In the genomic region with DNA sequence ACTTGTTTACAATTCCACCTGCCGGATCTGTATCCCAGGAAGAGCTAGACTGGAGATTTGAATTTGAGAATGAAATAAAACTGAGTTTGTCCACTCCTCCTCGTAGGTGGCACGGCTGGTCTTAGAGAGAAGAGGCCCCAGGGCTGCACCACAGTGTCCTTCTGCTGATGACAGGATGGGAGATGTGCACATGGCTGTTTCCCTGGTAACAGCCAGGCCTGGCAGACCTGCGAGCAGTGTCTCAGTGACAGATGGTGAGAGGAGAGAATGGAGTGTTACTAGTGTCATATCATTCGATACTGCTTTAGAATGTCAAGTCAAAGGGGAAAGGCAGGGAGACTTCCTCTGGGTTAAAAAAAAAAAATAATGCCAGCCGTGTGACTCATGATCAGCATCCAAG, we compare ENCODE assay signal across 12 mouse cellular contexts. TPM values are rescaled to one million over a fixed set of nuclear protein-coding genes. Genes with fewer than 3 reads are reported as not detected.
DNase-seq lines count a peak whose midpoint lies in the region; ATAC-seq and TF ChIP-seq lines count a peak whose summit lies in the region.
"Had no signal": no experiment of that assay in that cellular context is flagged by ENCODE, and none has a peak within 500 bp of the region (broad histone marks: within the 10 kb centered on the region; RNA-seq: fewer than 3 reads in every experiment).

No protein-coding gene starts in this region.

- no peak for ATAC-seq in midbrain, embryonic 14.5 days (ENCODE audit: low FRiP score, low TSS enrichment)
- peak; percentile 85 for ATAC-seq in hindbrain, embryonic 12.5 days (ENCODE audit: low FRiP score)
- ATAC-seq in midbrain, postnatal 0 days (ENCODE audit: low FRiP score), result peak; percentile 80
- ATAC-seq: intestine, postnatal 0 days had no signal

- H3K4me2 ChIP-seq in midbrain, embryonic 14.5 days (ENCODE audit: low read length), result no peak overlapping the region
- H3K4me2 ChIP-seq in hindbrain, embryonic 12.5 days (replicated peaks), result no peak overlapping the region
- no peak overlapping the region for H3K4me2 ChIP-seq in midbrain, postnatal 0 days (ENCODE audit: low read depth, low read length, poor library complexity, severe bottlenecking)
- H3K4me2 ChIP-seq: liver, embryonic 15.5 days had no signal

- peaks cover 10% of the 10 kb centered on the region; the same call in 1 of the 2 replicates for H3K4me1 ChIP-seq in midbrain, embryonic 14.5 days (ENCODE audit: control insufficient read depth, insufficient read depth, low read length)
- no peaks in the 10 kb centered on the region for H3K4me1 ChIP-seq in midbrain, embryonic 10.5 days
- H3K4me1 ChIP-seq in hindbrain, embryonic 12.5 days, result peaks cover 4% of the 10 kb centered on the region
- no peaks in the 10 kb centered on the region for H3K4me1 ChIP-seq in midbrain, postnatal 0 days (ENCODE audit: insufficient read depth, low read length)
- no peaks in the 10 kb centered on the region for H3K4me1 ChIP-seq in limb, embryonic 10.5 days
- H3K4me1 ChIP-seq: liver, embryonic 15.5 days; megakaryocyte, embryonic 14.5 days had no signal

- WGBS in midbrain, embryonic 14.5 days, result 56% methylated on average over 6 of the region's 6 CpGs
- WGBS in midbrain, embryonic 10.5 days, result 88% methylated on average over 6 of the region's 6 CpGs
- WGBS in hindbrain, embryonic 12.5 days, result 47% methylated on average over 6 of the region's 6 CpGs
- WGBS in midbrain, postnatal 0 days, result 42% methylated on average over 6 of the region's 6 CpGs
- 87% methylated on average over 6 of the region's 6 CpGs for whole genome bisulfite sequencing in limb, embryonic 10.5 days

- 0 out of 2 replicates have a peak overlapping the region, but pooled peaks have one; percentile 41 for H3K27ac ChIP-seq in midbrain, embryonic 14.5 days (replicated peaks; ENCODE audit: low read depth, low read length)
- H3K27ac ChIP-seq in midbrain, embryonic 10.5 days (replicated peaks), result no peak overlapping the region
- peak overlapping the region; percentile 48; the same call in 1 of the 2 replicates for H3K27ac ChIP-seq in hindbrain, embryonic 12.5 days
- H3K27ac ChIP-seq in midbrain, postnatal 0 days (ENCODE audit: low read depth, low read length), result peak overlapping the region; percentile 55; the same call in 1 of the 2 replicates
- no peak overlapping the region for H3K27ac ChIP-seq in limb, embryonic 10.5 days
- H3K27ac ChIP-seq: heart, embryonic 10.5 days; liver, embryonic 15.5 days had no signal

- no peak overlapping the region for H3K9ac ChIP-seq in midbrain, embryonic 14.5 days (replicated peaks; ENCODE audit: low read length)
- H3K9ac ChIP-seq in hindbrain, embryonic 12.5 days, result no peak overlapping the region
- H3K9ac ChIP-seq in midbrain, postnatal 0 days (replicated peaks; ENCODE audit: low read length, poor library complexity, severe bottlenecking), result no peak overlapping the region
- H3K9ac ChIP-seq: liver, embryonic 15.5 days had no signal

- no peak for TF ChIP-seq CTCF in midbrain, postnatal 0 days (IDR thresholded peaks at IDR 0.05)

- no peaks in the 10 kb centered on the region for H3K9me3 ChIP-seq in midbrain, embryonic 14.5 days (ENCODE audit: control insufficient read depth, low read length)
- H3K9me3 ChIP-seq in midbrain, embryonic 10.5 days (replicated peaks), result no peaks in the 10 kb centered on the region
- H3K9me3 ChIP-seq in hindbrain, embryonic 12.5 days (replicated peaks), result no peaks in the 10 kb centered on the region
- no peaks in the 10 kb centered on the region for H3K9me3 ChIP-seq in midbrain, postnatal 0 days (ENCODE audit: low read length)
- no peaks in the 10 kb centered on the region for H3K9me3 ChIP-seq in limb, embryonic 10.5 days (replicated peaks)
- H3K9me3 ChIP-seq: heart, embryonic 10.5 days; liver, embryonic 15.5 days; megakaryocyte, embryonic 14.5 days had no signal

- no peaks in the 10 kb centered on the region for H3K36me3 ChIP-seq in midbrain, embryonic 14.5 days (ENCODE audit: control insufficient read depth, insufficient read depth, low read length)
- no peaks in the 10 kb centered on the region for H3K36me3 ChIP-seq in midbrain, embryonic 10.5 days
- H3K36me3 ChIP-seq in hindbrain, embryonic 12.5 days, result no peaks in the 10 kb centered on the region
- no peaks in the 10 kb centered on the region for H3K36me3 ChIP-seq in midbrain, postnatal 0 days (ENCODE audit: insufficient read depth, low read length)
- H3K36me3 ChIP-seq in limb, embryonic 10.5 days, result no peaks in the 10 kb centered on the region
- H3K36me3 ChIP-seq: heart, embryonic 10.5 days; liver, embryonic 15.5 days had no signal

- DNase-seq in adrenal gland, adult 2 months, result peak; percentile 2
- DNase-seq in adrenal gland, adult 8-10 months, result no peak
- peak; percentile 64 for DNase-seq in midbrain, embryonic 14.5 days
- DNase-seq in midbrain, embryonic 10.5 days (ENCODE audit: low spot score), result no peak
- DNase-seq in midbrain, postnatal 0 days (ENCODE audit: low spot score), result peak; percentile 86
- no peak for DNase-seq in urinary bladder, adult 18-20 months (ENCODE audit: low spot score in 2 of 2)
- DNase-seq in limb, embryonic 10.5 days (ENCODE audit: low spot score), result no peak

- H3K4me3 ChIP-seq in midbrain, embryonic 14.5 days (replicated peaks; ENCODE audit: low read depth, low read length), result no peak overlapping the region
- no peak overlapping the region for H3K4me3 ChIP-seq in midbrain, embryonic 10.5 days
- no peak overlapping the region for H3K4me3 ChIP-seq in hindbrain, embryonic 12.5 days
- no peak overlapping the region for H3K4me3 ChIP-seq in midbrain, postnatal 0 days (ENCODE audit: low read depth, low read length)
- H3K4me3 ChIP-seq in limb, embryonic 10.5 days, result no peak overlapping the region
- H3K4me3 ChIP-seq: heart, embryonic 10.5 days; liver, embryonic 15.5 days; megakaryocyte, embryonic 14.5 days had no signal

- H3K27me3 ChIP-seq in midbrain, embryonic 14.5 days (ENCODE audit: control insufficient read depth, insufficient read depth, low read length), result no peaks in the 10 kb centered on the region
- no peaks in the 10 kb centered on the region for H3K27me3 ChIP-seq in midbrain, embryonic 10.5 days (ENCODE audit: low read depth, poor library complexity, severe bottlenecking)
- no peaks in the 10 kb centered on the region for H3K27me3 ChIP-seq in hindbrain, embryonic 12.5 days
- H3K27me3 ChIP-seq in midbrain, postnatal 0 days (ENCODE audit: insufficient read depth, low read length), result no peaks in the 10 kb centered on the region
- no peaks in the 10 kb centered on the region for H3K27me3 ChIP-seq in limb, embryonic 10.5 days (ENCODE audit: low read depth, poor library complexity, severe bottlenecking)
- H3K27me3 ChIP-seq: liver, embryonic 15.5 days; megakaryocyte, embryonic 14.5 days had no signal

RNA-seq across cellular contexts. Expression of gene Ptpn20, which starts 39.2 kb away (rescaled TPM):
- total RNA-seq in adrenal gland, adult 2 months (2021), result not detected
- not detected in 2 replicates for polyA plus RNA-seq in adrenal gland, adult 2 months (2012; rRNA removed)
- under 1 TPM in 1 of 4 experiments, not detected in 3; 0.10 TPM for total RNA-seq in adrenal gland, adult 8-10 months (2022)
- polyA plus RNA-seq in midbrain, embryonic 14.5 days (2014; fragmentation: Nextera tagmentation; extraction: Ambion mirVana), result 0.13 and 0.26 TPM in 2 replicates
- not detected in 2 replicates for polyA plus RNA-seq in midbrain, embryonic 10.5 days (2016; fragmentation: Nextera tagmentation; extraction: Ambion mirVana)
- 0.10 and 0.16 TPM in 2 replicates for polyA plus RNA-seq in hindbrain, embryonic 12.5 days (2016; fragmentation: Nextera tagmentation; extraction: Ambion mirVana)
- 1.1 and 1.2 TPM in 2 replicates for total RNA-seq in midbrain, postnatal 0 days (2014; rRNA removed)
- polyA plus RNA-seq in midbrain, postnatal 0 days (2015; fragmentation: Nextera tagmentation; extraction: Ambion mirVana), result 0.17 and 0.33 TPM in 2 replicates
- polyA plus RNA-seq in limb, embryonic 10.5 days (2016; fragmentation: Nextera tagmentation; extraction: Ambion mirVana), result 0.08 TPM in 1 of 2 replicates, not detected in the other

Comparison
In these comparisons a context has a peak if more than half of its experiments do, and no peak if none do; other contexts are left out.
1. DNase-seq: peak in adrenal gland, adult 2 months (single experiment), midbrain, embryonic 14.5 days (single experiment) and midbrain, postnatal 0 days (single experiment); none in adrenal gland, adult 8-10 months (single experiment), midbrain, embryonic 10.5 days (single experiment), urinary bladder, adult 18-20 months (0 of 2) and limb, embryonic 10.5 days (single experiment).
2. H3K27ac ChIP-seq: peak in midbrain, embryonic 14.5 days (single experiment), hindbrain, embryonic 12.5 days (single experiment) and midbrain, postnatal 0 days (single experiment); none in midbrain, embryonic 10.5 days (single experiment) and limb, embryonic 10.5 days (single experiment).